Mouse (Mus musculus): ENCODE data around the gene Hnmt. TPM values are rescaled to one million over a fixed set of nuclear protein-coding genes. Genes with fewer than 3 reads are reported as not detected.

Gene Hnmt
- total RNA-seq, 1 experiment: not detected

DNA sequence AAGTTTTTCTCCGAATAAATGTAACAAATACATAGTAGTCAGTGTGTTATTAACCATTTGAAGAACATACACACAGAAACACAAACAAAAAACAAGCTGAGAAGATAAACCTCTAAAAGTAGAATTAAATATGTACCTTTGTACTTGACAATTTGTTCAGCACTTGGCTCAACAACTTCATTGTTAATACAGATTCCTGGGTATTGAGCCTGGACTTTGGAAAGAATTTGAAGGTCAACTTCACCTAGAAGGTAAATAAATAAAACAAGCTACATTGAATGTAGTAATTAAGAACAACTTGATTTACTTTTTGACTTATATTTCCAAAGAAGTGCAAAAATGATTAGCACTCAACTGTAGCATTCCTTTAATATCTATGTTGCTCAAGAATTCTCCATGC lies 30.2 kb downstream of the Hnmt start:
- H3K9ac ChIP-seq (ENCODE audit: insufficient read depth, low read depth, low read length, poor library complexity, severe bottlenecking): no peak overlapping the region
- no peak overlapping the region for H3K4me3 ChIP-seq (ENCODE audit: insufficient read depth in 1 of 2, low read depth in 1 of 2, low read length in 2 of 2, poor library complexity in 1 of 2, severe bottlenecking in 1 of 2)
- in situ Hi-C loops (cut with MboI; ENCODE audit: low sequenced_read_pairs in 2 of 2, unreplicated experiment in 2 of 2): no loop called here
- H3K4me1 ChIP-seq (ENCODE audit: control insufficient read depth in 2 of 2, insufficient read depth in 2 of 2, low read length in 2 of 2, poor library complexity in 1 of 2): no peaks in the 10 kb centered on the region
- DNase-seq (ENCODE audit: low read depth, low spot score): no peak
- H3K36me3 ChIP-seq (ENCODE audit: control insufficient read depth, insufficient read depth, low read length, poor library complexity, severe bottlenecking): no peaks in the 10 kb centered on the region
- H3K27ac ChIP-seq (ENCODE audit: insufficient read depth, low read depth, low read length, poor library complexity, severe bottlenecking): no peak overlapping the region
- no peak for TF ChIP-seq ZC3H11A (IDR thresholded peaks at IDR 0.05; ENCODE audit: borderline replicate concordance, low read depth, low read length)
- TF ChIP-seq CHD2 (IDR thresholded peaks at IDR 0.05; ENCODE audit: low read depth, low read length): no peak
- TF ChIP-seq HCFC1 (IDR thresholded peaks at IDR 0.05; ENCODE audit: borderline replicate concordance, insufficient read depth, low read length): no peak
- TF ChIP-seq ZNF384 (IDR thresholded peaks at IDR 0.05; ENCODE audit: low read depth, low read length): no peak
- TF ChIP-seq MAFK (IDR thresholded peaks at IDR 0.05; ENCODE audit: insufficient read depth, low read depth, low read length): no peak
- H3K9me3 ChIP-seq (ENCODE audit: control insufficient read depth, insufficient read depth, low read depth, low read length): no peaks in the 10 kb centered on the region

- no peaks in the 10 kb centered on the region for H3K9me3 ChIP-seq (ENCODE audit: control insufficient read depth, insufficient read depth, low read depth, low read length)
- in situ Hi-C loops (cut with MboI; ENCODE audit: low sequenced_read_pairs in 2 of 2, unreplicated experiment in 2 of 2): no loop called here
- no peak for TF ChIP-seq MAFK (IDR thresholded peaks at IDR 0.05; ENCODE audit: insufficient read depth, low read depth, low read length)
- H3K27ac ChIP-seq (ENCODE audit: insufficient read depth, low read depth, low read length, poor library complexity, severe bottlenecking): no peak overlapping the region
- H3K4me1 ChIP-seq (ENCODE audit: control insufficient read depth in 2 of 2, insufficient read depth in 2 of 2, low read length in 2 of 2, poor library complexity in 1 of 2): no peaks in the 10 kb centered on the region
- no peak overlapping the region for H3K9ac ChIP-seq (ENCODE audit: insufficient read depth, low read depth, low read length, poor library complexity, severe bottlenecking)
- DNase-seq (ENCODE audit: low read depth, low spot score): no peak
- H3K36me3 ChIP-seq (ENCODE audit: control insufficient read depth, insufficient read depth, low read length, poor library complexity, severe bottlenecking): no peaks in the 10 kb centered on the region
- H3K4me3 ChIP-seq (ENCODE audit: insufficient read depth in 1 of 2, low read depth in 1 of 2, low read length in 2 of 2, poor library complexity in 1 of 2, severe bottlenecking in 1 of 2): no peak overlapping the region
These were observed 34.2 kb downstream of the Hnmt start for GRCm38 (mm10) chr2:24014957-24015356.

GRCm38 (mm10) chr2:23999323-23999722 lies 49.9 kb downstream of the Hnmt start:
- no peaks in the 10 kb centered on the region for H3K36me3 ChIP-seq (ENCODE audit: control insufficient read depth, insufficient read depth, low read length, poor library complexity, severe bottlenecking)
- in situ Hi-C loops (cut with MboI; ENCODE audit: low sequenced_read_pairs in 2 of 2, unreplicated experiment in 2 of 2): no loop called here

DNA sequence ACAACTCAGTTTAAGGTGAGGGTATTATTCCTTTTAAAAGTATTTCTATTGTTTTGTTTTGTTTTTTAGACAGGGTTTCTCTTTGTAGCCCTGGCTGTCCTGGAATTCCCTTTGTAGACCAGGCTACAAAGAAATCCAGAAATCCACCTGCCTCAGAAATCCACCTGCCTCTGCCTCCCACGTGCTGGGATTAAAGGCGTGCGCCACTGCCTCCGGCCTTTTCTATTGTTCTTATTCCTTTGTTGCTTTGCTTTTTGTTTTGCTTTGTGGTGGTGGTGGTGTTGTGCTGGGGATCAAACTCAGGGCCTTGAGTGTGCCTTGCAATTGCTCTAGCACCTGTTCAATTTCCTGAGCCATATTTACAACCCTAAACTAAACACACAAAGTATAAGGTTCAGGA lies 50.4 kb downstream of the Hnmt start:
- Histone ChIP-seq H3K27ac (ENCODE audit: insufficient read depth, low read depth, low read length, poor library complexity, severe bottlenecking) (no peak overlapping the region), H3K4me1 (ENCODE audit: control insufficient read depth in 2 of 2, insufficient read depth in 2 of 2, low read length in 2 of 2, poor library complexity in 1 of 2) (peaks cover 0 to 3% of the 10 kb centered on the region in 2 experiments; a peak in 3 of 4 replicates), H3K9me3 (ENCODE audit: control insufficient read depth, insufficient read depth, low read depth, low read length) (no peaks in the 10 kb centered on the region), H3K9ac (ENCODE audit: insufficient read depth, low read depth, low read length, poor library complexity, severe bottlenecking) (no peak overlapping the region), H3K4me3 (ENCODE audit: insufficient read depth in 1 of 2, low read depth in 1 of 2, low read length in 2 of 2, poor library complexity in 1 of 2, severe bottlenecking in 1 of 2) (no peak overlapping the region), H3K36me3 (ENCODE audit: control insufficient read depth, insufficient read depth, low read length, poor library complexity, severe bottlenecking) (no peaks in the 10 kb centered on the region)
- TF ChIP-seq ZC3H11A (IDR thresholded peaks at IDR 0.05; ENCODE audit: borderline replicate concordance, low read depth, low read length) (no peak), ZNF384 (IDR thresholded peaks at IDR 0.05; ENCODE audit: low read depth, low read length) (no peak), HCFC1 (IDR thresholded peaks at IDR 0.05; ENCODE audit: borderline replicate concordance, insufficient read depth, low read length) (no peak), CHD2 (IDR thresholded peaks at IDR 0.05; ENCODE audit: low read depth, low read length) (no peak)
- in situ Hi-C loops (cut with MboI; ENCODE audit: low sequenced_read_pairs in 2 of 2, unreplicated experiment in 2 of 2): no loop called here
- DNase-seq (ENCODE audit: low read depth, low spot score): peak; percentile 44

More at GRCm38 (mm10) chr2:23999323-23999722, 49.9 kb downstream of the Hnmt start:
- Histone ChIP-seq H3K9ac (ENCODE audit: insufficient read depth, low read depth, low read length, poor library complexity, severe bottlenecking) (no peak overlapping the region), H3K9me3 (ENCODE audit: control insufficient read depth, insufficient read depth, low read depth, low read length) (no peaks in the 10 kb centered on the region), H3K4me3 (ENCODE audit: insufficient read depth in 1 of 2, low read depth in 1 of 2, low read length in 2 of 2, poor library complexity in 1 of 2, severe bottlenecking in 1 of 2) (no peak overlapping the region), H3K27ac (ENCODE audit: insufficient read depth, low read depth, low read length, poor library complexity, severe bottlenecking) (no peak overlapping the region), H3K4me1 (ENCODE audit: control insufficient read depth in 2 of 2, insufficient read depth in 2 of 2, low read length in 2 of 2, poor library complexity in 1 of 2) (peaks cover 0 to 3% of the 10 kb centered on the region in 2 experiments; a peak in 3 of 4 replicates)
- no peak for DNase-seq (ENCODE audit: low read depth, low spot score)
- TF ChIP-seq CHD2 (IDR thresholded peaks at IDR 0.05; ENCODE audit: low read depth, low read length): no peak
- TF ChIP-seq MAFK (IDR thresholded peaks at IDR 0.05; ENCODE audit: insufficient read depth, low read depth, low read length): no peak
- no peak for TF ChIP-seq ZNF384 (IDR thresholded peaks at IDR 0.05; ENCODE audit: low read depth, low read length)
- TF ChIP-seq ZC3H11A (IDR thresholded peaks at IDR 0.05; ENCODE audit: borderline replicate concordance, low read depth, low read length): no peak
- no peak for TF ChIP-seq HCFC1 (IDR thresholded peaks at IDR 0.05; ENCODE audit: borderline replicate concordance, insufficient read depth, low read length)

DNA sequence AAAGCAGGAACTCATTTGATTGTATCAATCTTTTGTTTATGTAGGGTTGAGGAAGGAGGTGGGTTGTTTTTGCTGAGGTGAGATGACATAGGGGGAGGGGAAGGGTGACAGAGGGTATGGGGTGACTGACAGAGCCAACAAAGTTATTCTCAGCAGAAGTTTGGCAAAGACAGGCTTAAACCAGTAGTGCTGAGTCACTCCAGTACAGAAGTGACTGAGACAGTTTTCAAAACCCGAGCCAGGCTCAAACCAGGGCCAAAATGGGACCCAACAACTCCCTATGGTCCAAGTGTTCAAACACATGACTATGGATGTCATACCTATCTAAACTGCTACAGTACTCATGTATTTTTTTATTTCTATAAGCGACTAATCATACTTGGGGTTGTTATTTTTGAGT lies 52.4 kb downstream of the Hnmt start:
- peaks cover 0 to 3% of the 10 kb centered on the region in 2 experiments; a peak in 3 of 4 replicates for H3K4me1 ChIP-seq (ENCODE audit: control insufficient read depth in 2 of 2, insufficient read depth in 2 of 2, low read length in 2 of 2, poor library complexity in 1 of 2)
- no peaks in the 10 kb centered on the region for H3K9me3 ChIP-seq (ENCODE audit: control insufficient read depth, insufficient read depth, low read depth, low read length)
- no peak for DNase-seq (ENCODE audit: low read depth, low spot score)
- H3K9ac ChIP-seq (ENCODE audit: insufficient read depth, low read depth, low read length, poor library complexity, severe bottlenecking): no peak overlapping the region
- no peak overlapping the region for H3K27ac ChIP-seq (ENCODE audit: insufficient read depth, low read depth, low read length, poor library complexity, severe bottlenecking)
- H3K36me3 ChIP-seq (ENCODE audit: control insufficient read depth, insufficient read depth, low read length, poor library complexity, severe bottlenecking): no peaks in the 10 kb centered on the region
- TF ChIP-seq ZC3H11A (IDR thresholded peaks at IDR 0.05; ENCODE audit: borderline replicate concordance, low read depth, low read length) (no peak), HCFC1 (IDR thresholded peaks at IDR 0.05; ENCODE audit: borderline replicate concordance, insufficient read depth, low read length) (no peak), MAFK (IDR thresholded peaks at IDR 0.05; ENCODE audit: insufficient read depth, low read depth, low read length) (peak; percentile 57; the same call in 1 of the 2 replicates)
- no peak overlapping the region for H3K4me3 ChIP-seq (ENCODE audit: insufficient read depth in 1 of 2, low read depth in 1 of 2, low read length in 2 of 2, poor library complexity in 1 of 2, severe bottlenecking in 1 of 2)
- in situ Hi-C loops (cut with MboI; ENCODE audit: low sequenced_read_pairs in 2 of 2, unreplicated experiment in 2 of 2): no loop called here

All from ES-E14 (cell line).